Mouse (Mus musculus) mesoderm, embryonic 11.5 days (tissue): Measurements from ENCODE around the gene Ccnb1.
"Not testable (repeated sequence)": the region's sequence is repeated elsewhere in the genome, so short reads cannot be mapped to it uniquely, and the experiment has no call there.

ENCODE experiments used
- DNase-seq: peaks from one replicate; pipeline ENCODE4 v3.0.0-alpha.2; 2012; ENCODE audit warnings: low read depth, low spot score

The Ccnb1 gene

GRCm38 (mm10) chr13:100786414-100786867 is at the start of gene Ccnb1:
Ccnb1 (minus strand) TSS chr13:100786570.
- peak; percentile 96 for DNase-seq

- no peak for DNase-seq
These were observed 48.4 kb upstream of the Ccnb1 start for GRCm38 (mm10) chr13:100834777-100835176.

- no peak for DNase-seq
These were observed 47.3 kb upstream of the Ccnb1 start for GRCm38 (mm10) chr13:100833640-100834002.

GRCm38 (mm10) chr13:100832741-100833639 is 46.6 kb upstream of the Ccnb1 start, which contains the start of gene Slc30a5:
Slc30a5 (minus strand) TSS chr13:100833427.
- DNase-seq: peak; percentile 100

GRCm38 (mm10) chr13:100832188-100832587 is 45.8 kb upstream of the Ccnb1 start:
- no peak for DNase-seq

GRCm38 (mm10) chr13:100831123-100831522 is 44.8 kb upstream of the Ccnb1 start:
- no peak for DNase-seq

- DNase-seq: no peak
These were observed 39.4 kb upstream of the Ccnb1 start for GRCm38 (mm10) chr13:100825627-100826410.

GRCm38 (mm10) chr13:100824916-100825315 is 38.5 kb upstream of the Ccnb1 start:
- DNase-seq: no peak

GRCm38 (mm10) chr13:100824306-100824705 is 37.9 kb upstream of the Ccnb1 start:
- DNase-seq: no peak

- DNase-seq: no peak
These were observed 37.5 kb upstream of the Ccnb1 start for GRCm38 (mm10) chr13:100823863-100824262.

GRCm38 (mm10) chr13:100814451-100814850 is 28.1 kb upstream of the Ccnb1 start:
- no peak for DNase-seq

GRCm38 (mm10) chr13:100805776-100806175 is 19.4 kb upstream of the Ccnb1 start:
- DNase-seq: no peak

- DNase-seq: no peak
These were observed 10.8 kb upstream of the Ccnb1 start for GRCm38 (mm10) chr13:100797171-100797570.

- no peak for DNase-seq
These were observed 2.7 kb upstream of the Ccnb1 start for GRCm38 (mm10) chr13:100789083-100789482.

- DNase-seq: not testable (repeated sequence)
These were observed 1.7 kb upstream of the Ccnb1 start for GRCm38 (mm10) chr13:100788057-100788456.

- DNase-seq: no peak
These were observed 1.1 kb upstream of the Ccnb1 start for GRCm38 (mm10) chr13:100787316-100788010.

GRCm38 (mm10) chr13:100785806-100786413 is 460 bp downstream of the Ccnb1 start:
- DNase-seq: peak; percentile 6

- no peak for DNase-seq
These were observed 8.9 kb downstream of the Ccnb1 start for GRCm38 (mm10) chr13:100777491-100777890.

- no peak for DNase-seq
These were observed 9.7 kb downstream of the Ccnb1 start for GRCm38 (mm10) chr13:100776710-100777109.

GRCm38 (mm10) chr13:100776056-100776419 is 10.3 kb downstream of the Ccnb1 start:
- DNase-seq: no peak
